Mouse (Mus musculus): Measurements from ENCODE around the gene Rfx3.

The Rfx3 gene

GRCm38 (mm10) chr19:28010471-28011395, at the start of gene Rfx3:
Gene Rfx3 (minus strand): TSS chr19:28011166.
- DNase-seq (ENCODE audit: low spot score) = peak; percentile 53

- DNase-seq (ENCODE audit: low spot score) = no peak
These were observed 41.1 kb upstream of the Rfx3 start for GRCm38 (mm10) chr19:28052058-28052457.

- no peak for DNase-seq (ENCODE audit: low spot score)
These were observed 40.6 kb upstream of the Rfx3 start for GRCm38 (mm10) chr19:28051571-28051970.

GRCm38 (mm10) chr19:28049280-28049679, 38.3 kb upstream of the Rfx3 start:
- DNase-seq (ENCODE audit: low spot score) = no peak

- no peak for DNase-seq (ENCODE audit: low spot score)
These were observed 35.8 kb upstream of the Rfx3 start for GRCm38 (mm10) chr19:28046806-28047205.

- DNase-seq (ENCODE audit: low spot score) = no peak
These were observed 34.0 kb upstream of the Rfx3 start for GRCm38 (mm10) chr19:28044950-28045349.

- peak; percentile 73 for DNase-seq (ENCODE audit: low spot score)
These were observed 943 bp upstream of the Rfx3 start for GRCm38 (mm10) chr19:28011718-28012499.

GRCm38 (mm10) chr19:28011396-28011717, 391 bp upstream of the Rfx3 start:
- peak; percentile 96 for DNase-seq (ENCODE audit: low spot score)

- peak; percentile 31 for DNase-seq (ENCODE audit: low spot score)
These were observed 1.2 kb downstream of the Rfx3 start for GRCm38 (mm10) chr19:28009587-28010281.

- no peak for DNase-seq (ENCODE audit: low spot score)
These were observed 6.8 kb downstream of the Rfx3 start for GRCm38 (mm10) chr19:28004190-28004589.

- no peak for DNase-seq (ENCODE audit: low spot score)
These were observed 7.5 kb downstream of the Rfx3 start for GRCm38 (mm10) chr19:28003474-28003873.

GRCm38 (mm10) chr19:28002708-28003107, 8.3 kb downstream of the Rfx3 start:
- DNase-seq (ENCODE audit: low spot score) = no peak

GRCm38 (mm10) chr19:27992800-27993199, 18.2 kb downstream of the Rfx3 start:
- no peak for DNase-seq (ENCODE audit: low spot score)

- no peak for DNase-seq (ENCODE audit: low spot score)
These were observed 22.2 kb downstream of the Rfx3 start for GRCm38 (mm10) chr19:27988746-27989145.

GRCm38 (mm10) chr19:27967590-27967989, 43.4 kb downstream of the Rfx3 start:
- no peak for DNase-seq (ENCODE audit: low spot score)

- no peak for DNase-seq (ENCODE audit: low spot score)
These were observed 49.7 kb downstream of the Rfx3 start for GRCm38 (mm10) chr19:27961271-27961670.

- DNase-seq (ENCODE audit: low spot score) = no peak
These were observed 75.5 kb downstream of the Rfx3 start for GRCm38 (mm10) chr19:27935453-27935852.

- no peak for DNase-seq (ENCODE audit: low spot score)
These were observed 79.8 kb downstream of the Rfx3 start for GRCm38 (mm10) chr19:27931136-27931535.

GRCm38 (mm10) chr19:27926378-27926777, 84.6 kb downstream of the Rfx3 start:
- no peak for DNase-seq (ENCODE audit: low spot score)

GRCm38 (mm10) chr19:27919040-27919439, 91.9 kb downstream of the Rfx3 start:
- DNase-seq (ENCODE audit: low spot score) = no peak

GRCm38 (mm10) chr19:27916446-27916845, 94.5 kb downstream of the Rfx3 start:
- peak; percentile 21 for DNase-seq (ENCODE audit: low spot score)

- no peak for DNase-seq (ENCODE audit: low spot score)
These were observed 104.0 kb downstream of the Rfx3 start for GRCm38 (mm10) chr19:27906976-27907375.

Data from layer of hippocampus, adult 11-12 months (tissue).